Mouse (Mus musculus) hindbrain, embryonic 11.5 days (tissue): ENCODE results near the gene Hormad2. TPM values are rescaled to one million over a fixed set of nuclear protein-coding genes. Genes with fewer than 3 reads are reported as not detected.

Experiments
- ATAC-seq: fragments of 200-750 bp; cut with Nextera tagmentation; 2 replicates; pipeline ENCODE4 v1.8.0; 2017; ENCODE audit warnings: mild to moderate bottlenecking, moderate TSS enrichment, moderate library complexity; ENCODE audit not compliant: low FRiP score
- DNase-seq: peaks from one replicate; pipeline ENCODE4 v3.0.0-alpha.2; 2015; ENCODE audit warnings: low spot score
- H3K27ac ChIP-seq: fragments of 300-500 bp; sonication (generic); 2 replicates; pipeline ENCODE4 v1.5.1; 2014; ENCODE audit warnings: mild to moderate bottlenecking, low read depth, low read length
- H3K27me3 ChIP-seq: fragments of 300-500 bp; sonication (generic); 2 replicates; pipeline ENCODE4 v1.6.1; 2014; ENCODE audit warnings: mild to moderate bottlenecking, low read length, moderate library complexity, mixed read lengths; ENCODE audit not compliant: control insufficient read depth, insufficient read depth
- H3K36me3 ChIP-seq: fragments of 300-500 bp; sonication (generic); 2 replicates; pipeline ENCODE4 v1.6.1; 2014; ENCODE audit warnings: mild to moderate bottlenecking, low read length, moderate library complexity, mixed read lengths; ENCODE audit not compliant: control insufficient read depth, insufficient read depth
- H3K4me1 ChIP-seq: fragments of 300-500 bp; sonication (generic); replicated peaks from 2 replicates; pipeline ENCODE4 v1.6.1; 2014; ENCODE audit warnings: low read length, mixed read lengths; ENCODE audit not compliant: control insufficient read depth, insufficient read depth
- H3K4me2 ChIP-seq: fragments of 300-500 bp; sonication (generic); replicated peaks from 2 replicates; pipeline ENCODE4 v1.6.1; 2014; ENCODE audit warnings: mild to moderate bottlenecking, low read depth, low read length
- H3K4me3 ChIP-seq: fragments of 300-500 bp; sonication (generic); 2 replicates; pipeline ENCODE4 v1.5.1; 2014; ENCODE audit warnings: low read depth, low read length
- H3K9ac ChIP-seq: fragments of 300-500 bp; sonication (generic); 2 replicates; pipeline ENCODE4 v1.6.1; 2014; ENCODE audit warnings: low read depth, low read length
- H3K9me3 ChIP-seq: fragments of 300-500 bp; sonication (generic); 2 replicates; pipeline ENCODE4 v1.6.1; 2016; ENCODE audit warnings: low read length; ENCODE audit not compliant: control insufficient read depth
- WGBS: fragments of 180-500 bp; shearing (Covaris S2); extraction: QIAGEN DNeasy Blood & Tissue Kit; methylation state at CpG from one replicate; pipeline ENCODE4 v1.1.7; 2014; 5-methylcytosine and 5-hydroxymethylcytosine counted together
- polyA plus RNA-seq: library from polyadenylated mRNA; unstranded; fragments of >200 nt; fragmentation: Nextera tagmentation; extraction: Ambion mirVana; gene quantifications from 2 replicates; pipeline ENCODE4 v1.2.1, GENCODE M21; 2014

The Hormad2 gene
- polyA plus RNA-seq, 1 experiment from 2014 or later, result not detected

DNA sequence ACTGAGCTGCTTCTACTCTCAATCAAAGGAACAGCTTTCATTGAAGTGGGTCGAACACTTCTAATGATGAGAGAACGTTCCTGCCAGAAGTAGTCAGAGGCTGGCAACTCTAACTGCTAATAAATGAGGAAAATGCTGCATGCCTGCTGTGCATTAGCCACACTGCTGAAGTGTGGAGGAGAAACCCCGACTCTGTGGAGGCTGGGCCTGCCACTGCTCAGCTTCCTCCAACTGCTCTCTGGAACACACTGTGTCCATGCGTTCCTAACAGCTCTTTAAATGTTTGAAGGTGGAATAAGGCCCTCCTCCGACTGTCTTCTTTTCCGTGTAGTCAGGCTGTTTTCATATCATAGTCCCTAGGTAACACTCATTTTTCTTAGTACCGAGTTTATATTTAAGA, 98.9 kb downstream of the Hormad2 start:
- H3K4me2 ChIP-seq, result no peak overlapping the region
- H3K27ac ChIP-seq, result no peak overlapping the region
- ATAC-seq (no peak), DNase-seq (no peak)
- no peaks in the 10 kb centered on the region for H3K27me3 ChIP-seq
- no peak overlapping the region for H3K9ac ChIP-seq
- no peaks in the 10 kb centered on the region for H3K36me3 ChIP-seq
- H3K4me3 ChIP-seq, result no peak overlapping the region
- H3K4me1 ChIP-seq, result no peaks in the 10 kb centered on the region
- no peaks in the 10 kb centered on the region for H3K9me3 ChIP-seq
- WGBS, result 73% methylated on average over 7 of the region's 7 CpGs

DNA sequence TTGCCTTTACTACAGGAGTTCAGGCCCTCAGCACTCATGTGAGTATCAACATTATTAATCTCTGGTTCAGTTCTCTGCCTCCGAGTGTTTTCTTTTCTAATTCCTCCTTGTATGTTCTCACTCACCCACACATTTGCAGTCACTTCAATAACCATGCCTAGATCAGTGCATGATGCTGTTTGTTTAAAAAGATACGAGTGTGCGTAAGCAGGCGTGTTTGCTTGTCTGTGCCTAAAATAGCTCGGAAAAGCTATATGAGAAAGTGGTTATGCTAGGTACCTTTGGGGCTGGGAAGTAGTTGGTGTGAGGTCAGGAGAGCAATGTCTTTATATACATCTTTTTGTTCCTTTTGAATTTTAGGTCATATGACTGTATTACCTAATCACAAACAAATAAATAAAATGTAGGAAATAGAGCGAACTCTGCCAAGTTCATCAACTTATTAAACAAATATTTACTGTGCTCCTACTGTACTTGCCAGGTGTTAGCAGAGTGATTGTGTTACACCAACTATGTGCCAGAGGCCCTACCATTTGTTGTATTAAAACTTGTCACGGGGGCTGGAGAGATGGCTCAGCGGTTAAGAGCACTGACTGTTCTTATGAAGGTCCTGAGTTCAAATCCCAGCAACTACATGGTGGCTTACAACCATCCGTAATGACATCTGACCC, 100.7 kb downstream of the Hormad2 start:
- Histone ChIP-seq H3K9me3 (no peaks in the 10 kb centered on the region), H3K4me1 (no peaks in the 10 kb centered on the region), H3K27ac (no peak overlapping the region), H3K9ac (no peak overlapping the region), H3K4me3 (no peak overlapping the region), H3K27me3 (no peaks in the 10 kb centered on the region), H3K4me2 (no peak overlapping the region), H3K36me3 (no peaks in the 10 kb centered on the region)
- WGBS, result 94% methylated on average over 9 of the region's 9 CpGs
- ATAC-seq, result no peak
- no peak for DNase-seq

- no peak for ATAC-seq
- H3K4me1 ChIP-seq, result no peaks in the 10 kb centered on the region
- H3K9ac ChIP-seq, result no peak overlapping the region
- 96% methylated on average over 1 of the region's 1 CpGs for WGBS
- no peaks in the 10 kb centered on the region for H3K9me3 ChIP-seq
- H3K4me3 ChIP-seq, result no peak overlapping the region
- no peaks in the 10 kb centered on the region for H3K27me3 ChIP-seq
- DNase-seq, result no peak
- no peak overlapping the region for H3K27ac ChIP-seq
- H3K36me3 ChIP-seq, result no peaks in the 10 kb centered on the region
- H3K4me2 ChIP-seq, result no peak overlapping the region
Measured at GRCm38 (mm10) chr11:4339275-4339674, 101.6 kb downstream of the Hormad2 start.

DNA sequence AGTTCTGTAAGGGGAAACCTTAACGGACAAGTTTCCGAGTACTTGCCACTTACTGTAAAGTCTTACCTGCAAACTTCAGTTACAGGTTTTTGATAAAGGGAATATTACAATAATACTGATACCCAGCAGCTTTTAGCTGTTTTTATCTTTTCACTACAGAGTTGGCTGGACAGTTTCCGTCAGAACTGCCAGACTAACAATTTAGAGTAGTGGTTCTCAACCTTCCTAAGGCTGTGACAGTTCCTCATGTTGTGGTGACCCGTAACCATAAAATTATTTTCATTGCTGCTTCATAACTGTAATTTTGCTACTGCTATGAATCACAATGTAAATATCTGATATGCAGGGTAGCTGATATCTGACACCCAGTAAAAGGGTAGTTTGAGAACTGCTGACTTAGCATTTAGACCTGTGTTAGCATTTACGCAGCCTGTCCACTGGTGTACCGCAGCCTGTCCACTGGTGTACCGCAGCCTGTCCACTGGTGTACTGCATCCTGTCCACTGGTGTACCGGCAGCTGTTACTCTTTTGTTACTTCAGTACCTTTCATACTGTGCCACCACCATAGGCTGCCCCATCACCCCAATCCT, 104.1 kb downstream of the Hormad2 start:
- DNase-seq (no peak), ATAC-seq (no peak)
- 91% methylated on average over 8 of the region's 8 CpGs for WGBS
- no peak overlapping the region for H3K9ac ChIP-seq
- no peaks in the 10 kb centered on the region for H3K9me3 ChIP-seq
- no peaks in the 10 kb centered on the region for H3K27me3 ChIP-seq
- no peak overlapping the region for H3K4me2 ChIP-seq
- H3K4me1 ChIP-seq, result no peaks in the 10 kb centered on the region
- H3K4me3 ChIP-seq, result no peak overlapping the region
- H3K36me3 ChIP-seq, result no peaks in the 10 kb centered on the region
- no peak overlapping the region for H3K27ac ChIP-seq

DNA sequence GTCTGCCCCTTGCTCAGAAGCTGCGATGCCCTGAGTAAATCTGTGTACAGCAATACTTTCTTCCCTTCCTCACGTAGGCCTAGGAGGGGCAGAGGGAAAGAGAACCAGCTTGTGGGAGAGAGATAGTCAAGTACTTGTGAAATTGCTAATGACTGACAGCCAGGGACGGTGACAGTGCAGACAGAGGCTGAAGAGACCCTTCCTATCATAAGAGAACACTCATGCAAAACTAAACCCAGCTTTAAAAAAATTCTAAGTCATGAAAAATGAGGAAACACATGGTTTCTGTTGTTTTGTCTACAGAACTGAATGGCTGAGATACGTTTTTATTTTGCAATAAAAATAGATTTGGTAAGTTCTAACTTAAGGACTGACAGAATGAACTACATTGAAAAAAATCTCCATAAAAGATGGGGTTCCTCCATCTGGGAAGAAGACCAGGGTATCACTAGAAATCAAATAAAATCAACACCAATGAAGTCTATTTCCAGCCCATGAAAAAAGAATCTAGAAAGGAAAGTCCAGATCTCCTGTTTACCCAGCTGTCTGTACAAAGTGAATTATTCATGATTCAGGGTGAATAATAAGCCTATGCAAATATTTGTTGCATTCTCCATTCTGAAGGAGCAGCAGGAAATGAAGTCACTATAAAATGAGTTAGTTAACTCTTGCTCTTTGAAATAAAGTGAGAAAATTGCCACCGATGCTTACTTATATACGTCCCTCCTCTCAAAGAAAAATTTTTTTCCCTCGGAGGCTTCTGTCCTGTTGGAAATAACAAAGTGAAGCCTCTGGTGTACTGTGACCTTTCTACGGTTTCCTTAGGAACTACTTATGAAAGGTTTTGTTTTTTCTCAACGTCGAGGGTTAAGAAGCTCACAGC, 104.9 kb downstream of the Hormad2 start:
- ATAC-seq (no peak), DNase-seq (no peak)
- Histone ChIP-seq H3K9ac (no peak overlapping the region), H3K4me3 (no peak overlapping the region), H3K36me3 (no peaks in the 10 kb centered on the region), H3K27ac (no peak overlapping the region), H3K9me3 (no peaks in the 10 kb centered on the region), H3K4me1 (no peaks in the 10 kb centered on the region), H3K27me3 (no peaks in the 10 kb centered on the region), H3K4me2 (no peak overlapping the region)
- WGBS, result 70% methylated on average over 10 of the region's 10 CpGs

- WGBS, result 88% methylated on average over 2 of the region's 2 CpGs
- no peaks in the 10 kb centered on the region for H3K36me3 ChIP-seq
- no peak overlapping the region for H3K27ac ChIP-seq
- no peak overlapping the region for H3K4me2 ChIP-seq
- H3K27me3 ChIP-seq, result no peaks in the 10 kb centered on the region
- no peaks in the 10 kb centered on the region for H3K4me1 ChIP-seq
- DNase-seq, result no peak
- no peaks in the 10 kb centered on the region for H3K9me3 ChIP-seq
- H3K4me3 ChIP-seq, result no peak overlapping the region
- no peak for ATAC-seq
- H3K9ac ChIP-seq, result no peak overlapping the region
Measured at GRCm38 (mm10) chr11:4332961-4333360, 107.9 kb downstream of the Hormad2 start.

DNA sequence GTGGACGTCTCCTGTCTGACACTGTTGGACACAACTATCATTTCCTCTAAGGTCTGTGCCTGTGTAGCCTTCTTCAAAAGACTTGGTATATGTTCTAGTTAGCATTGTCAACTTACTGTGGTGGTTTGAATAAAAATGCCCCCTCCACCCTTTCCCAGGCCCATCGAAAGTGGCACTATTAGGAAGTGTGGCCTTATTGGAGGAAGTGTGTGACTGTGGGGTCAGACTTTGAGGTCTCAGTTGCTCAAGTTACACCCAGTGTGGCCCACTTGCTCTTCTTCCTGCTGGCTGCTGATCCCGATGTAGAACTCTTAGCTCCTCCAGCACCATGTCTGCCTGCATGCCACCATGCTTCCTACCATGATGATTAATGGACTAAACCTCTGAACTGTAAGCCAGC, 112.7 kb downstream of the Hormad2 start:
- DNase-seq (no peak), ATAC-seq (no peak)
- Histone ChIP-seq H3K4me2 (no peak overlapping the region), H3K9ac (no peak overlapping the region), H3K4me3 (no peak overlapping the region), H3K36me3 (no peaks in the 10 kb centered on the region), H3K4me1 (no peaks in the 10 kb centered on the region), H3K27me3 (no peaks in the 10 kb centered on the region), H3K27ac (no peak overlapping the region), H3K9me3 (no peaks in the 10 kb centered on the region)
- 83% methylated on average over 3 of the region's 3 CpGs for WGBS

GRCm38 (mm10) chr11:4323481-4323880, 117.4 kb downstream of the Hormad2 start:
- no peaks in the 10 kb centered on the region for H3K4me1 ChIP-seq
- no peaks in the 10 kb centered on the region for H3K9me3 ChIP-seq
- H3K4me2 ChIP-seq, result no peak overlapping the region
- no peak overlapping the region for H3K27ac ChIP-seq
- no peak overlapping the region for H3K4me3 ChIP-seq
- no peaks in the 10 kb centered on the region for H3K27me3 ChIP-seq
- ATAC-seq (no peak), DNase-seq (no peak)
- no peaks in the 10 kb centered on the region for H3K36me3 ChIP-seq
- WGBS, result 73% methylated on average over 11 of the region's 11 CpGs
- H3K9ac ChIP-seq, result no peak overlapping the region
